Mouse (Mus musculus) erythroblast, embryonic 14.5 days (primary cell): ENCODE data around the gene Cphx3.
"Not testable (repeated sequence)": the region's sequence is repeated elsewhere in the genome, so short reads cannot be mapped to it uniquely, and the experiment has no call there.

Source experiments
- GATA1 ChIP-seq: IDR thresholded peaks from 2 replicates; pipeline ENCODE4 v1.6.1; 2012; ENCODE audit warnings: low read length, inconsistent platforms, mixed read lengths
- TAL1 ChIP-seq: IDR thresholded peaks from 3 replicates; pipeline ENCODE4 v1.6.1; 2012; ENCODE audit warnings: low read length, inconsistent platforms, mixed read lengths

GRCm38 (mm10) chr14:26156032-26156431 is 73.9 kb downstream of the Cphx3 start:
- TF ChIP-seq GATA1, TAL1: not testable (repeated sequence)
